8 mouse cellular contexts compared by ENCODE assay signal in genomic region chr7:25379551-25380351, GRCm38 (mm10). TPM values are rescaled to one million over a fixed set of nuclear protein-coding genes. Genes with fewer than 3 reads are reported as not detected.
DNase-seq lines count a peak whose midpoint lies in the region.

No protein-coding gene starts in this region.

- peak; percentile 54 to 60 for DNase-seq in left cerebral cortex, postnatal 14 days (ENCODE audit: low spot score in 2 of 2)
- DNase-seq in left cerebral cortex, adult 11 months (ENCODE audit: low spot score): no peak
- DNase-seq in cerebellum, adult 9-10 months: peak; percentile 71
- peak; percentile 48 for DNase-seq in gastrocnemius, postnatal 25 days
- peak; percentile 64 for DNase-seq in kidney, adult 9 months
- DNase-seq in lung, postnatal 10 days: peak; percentile 87
- DNase-seq in retina, postnatal 1 day: peak; percentile 84
- DNase-seq in Muller cell, postnatal 12 days (ENCODE audit: inconsistent ontology term): no peak

- intact Hi-C loops in left cerebral cortex, postnatal 14 days (cut with DNase I): loop anchor here (5.0 kb wide), 1 partner anchor 57 kb away; no protein-coding TSS in a partner anchor

RNA-seq across cellular contexts. Expression of gene Cnfn, which starts 10.2 kb away (rescaled TPM):
- not detected for total RNA-seq in left cerebral cortex, postnatal 14 days (2021)
- total RNA-seq in gastrocnemius, postnatal 25 days (2021): not detected

RNA-seq across cellular contexts. Expression of gene Lipe, which starts 18.8 kb away (rescaled TPM):
- total RNA-seq in left cerebral cortex, postnatal 14 days (2021): 1 to 10 TPM; 5.6 to 6.3 TPM
- 10 to 100 TPM; 12.8 to 42.6 TPM for total RNA-seq in gastrocnemius, postnatal 25 days (2021)

RNA-seq across cellular contexts. Expression of gene Cxcl17, which starts 32.9 kb away (rescaled TPM):
- not detected for total RNA-seq in left cerebral cortex, postnatal 14 days (2021)
- total RNA-seq in gastrocnemius, postnatal 25 days (2021): not detected

Comparison
In these comparisons a context has a peak if more than half of its experiments do, and no peak if none do; other contexts are left out.
1. DNase-seq: peak in left cerebral cortex, postnatal 14 days (2 of 2), cerebellum, adult 9-10 months (single experiment), gastrocnemius, postnatal 25 days (single experiment), kidney, adult 9 months (single experiment), lung, postnatal 10 days (single experiment) and retina, postnatal 1 day (single experiment); none in left cerebral cortex, adult 11 months (single experiment) and Muller cell, postnatal 12 days (single experiment).